Mouse (Mus musculus): ENCODE results near the gene Peg10.

Gene Peg10

DNA sequence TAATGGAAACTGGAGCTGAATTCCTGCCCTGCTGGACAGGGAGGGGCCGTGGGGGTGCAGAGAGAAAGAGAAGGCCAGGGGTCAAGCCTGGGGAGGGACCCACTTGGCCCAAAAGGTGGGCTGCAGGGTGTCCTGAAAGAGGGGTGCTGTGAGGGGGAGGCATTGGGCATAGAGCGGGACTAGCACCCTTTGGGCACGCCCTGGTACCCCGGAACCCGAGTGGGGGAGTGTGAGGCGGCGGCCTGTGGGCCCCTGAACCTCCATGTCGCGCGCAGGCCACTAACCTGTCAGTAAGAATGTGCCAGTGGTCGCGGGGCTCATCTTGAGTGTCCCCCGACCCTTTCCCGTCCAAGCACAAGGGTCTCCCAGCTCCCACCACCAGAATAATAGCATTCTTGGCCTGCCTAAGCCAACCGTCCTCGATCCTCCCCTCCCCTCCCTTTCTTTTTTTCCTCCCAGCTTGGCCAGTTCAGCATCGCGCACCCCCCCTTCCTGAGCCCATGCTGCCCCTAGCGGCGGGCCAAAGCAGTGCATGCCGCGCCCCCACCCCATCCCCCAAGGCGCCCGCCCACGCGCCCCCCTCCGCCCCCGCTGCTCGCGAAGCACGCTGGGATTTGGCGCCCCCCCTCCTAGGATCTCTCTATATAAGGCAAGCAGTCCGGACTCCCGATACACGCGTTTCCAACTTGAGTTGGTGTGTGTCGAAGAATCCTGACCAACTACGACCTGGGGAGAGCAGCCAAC lies at the start of gene Peg10, which contains the start of gene Sgce:
Gene Peg10 (plus strand): TSS at position 611 of the 744 bp plus-strand sequence.
Gene Sgce (minus strand): TSS at position 512 of the 744 bp plus-strand sequence.
- peak; percentile 30 to 62 for DNase-seq (ENCODE audit: low spot score in 2 of 2)

DNA sequence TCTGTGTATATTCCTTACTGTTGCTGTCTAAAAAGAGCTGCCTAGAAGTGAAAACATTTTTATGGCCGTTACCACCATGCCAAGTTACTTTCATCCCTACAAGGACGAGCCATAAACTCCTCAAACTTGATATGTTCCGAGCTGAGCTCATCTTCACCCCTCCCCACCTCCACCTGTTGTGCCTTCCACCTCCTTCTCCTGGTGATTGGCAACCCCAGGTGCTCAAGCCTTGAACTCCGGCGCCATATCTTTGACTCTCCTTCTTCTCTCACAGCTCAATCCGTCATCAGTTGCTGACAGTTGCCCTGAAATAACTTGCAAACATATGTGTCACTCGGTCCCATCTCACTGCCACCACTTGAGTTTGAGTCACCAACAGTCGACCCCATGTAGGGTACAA lies 45.5 kb upstream of the Peg10 start:
- DNase-seq (ENCODE audit: low spot score in 2 of 2) = no peak

DNA sequence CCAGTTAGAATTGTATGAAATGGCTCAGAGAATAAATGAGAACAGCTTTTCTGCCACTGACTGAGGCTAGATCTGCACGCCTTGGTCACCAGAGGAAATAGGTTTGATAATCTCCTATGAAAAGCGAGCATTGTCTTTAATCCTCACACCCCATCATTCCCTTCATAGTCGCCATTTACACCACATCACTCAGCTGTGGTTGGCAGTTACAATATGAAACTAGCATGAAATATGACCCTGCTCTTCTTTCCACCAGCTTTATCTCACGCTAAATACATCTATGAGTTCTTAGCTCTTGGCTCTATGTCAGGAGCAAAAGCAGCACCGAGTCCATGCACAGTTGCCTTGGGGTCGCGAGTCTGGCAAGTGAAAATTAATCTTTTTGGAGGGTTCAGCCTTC lies 43.2 kb upstream of the Peg10 start:
- no peak for DNase-seq (ENCODE audit: low spot score in 2 of 2)

DNA sequence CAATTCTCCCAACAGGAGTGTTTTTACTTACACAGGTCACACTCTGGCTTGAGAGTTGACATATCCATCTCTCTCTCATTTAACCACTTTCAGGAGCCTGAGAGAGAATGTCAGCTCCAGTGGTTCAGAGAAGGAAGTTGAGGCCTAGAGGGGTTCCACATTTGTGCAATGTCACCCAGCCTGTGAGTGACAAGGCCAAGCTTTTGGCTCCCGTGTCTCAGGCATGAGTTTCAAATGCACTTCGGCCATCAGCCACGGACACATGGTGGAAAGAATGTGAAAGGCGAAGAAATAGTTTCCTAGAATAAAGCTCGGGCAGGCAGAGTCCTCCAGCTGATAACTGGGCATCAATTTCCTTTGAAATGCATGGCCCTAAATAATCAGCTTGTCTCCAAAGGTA lies 40.7 kb upstream of the Peg10 start:
- DNase-seq (ENCODE audit: low spot score in 2 of 2) = no peak

DNA sequence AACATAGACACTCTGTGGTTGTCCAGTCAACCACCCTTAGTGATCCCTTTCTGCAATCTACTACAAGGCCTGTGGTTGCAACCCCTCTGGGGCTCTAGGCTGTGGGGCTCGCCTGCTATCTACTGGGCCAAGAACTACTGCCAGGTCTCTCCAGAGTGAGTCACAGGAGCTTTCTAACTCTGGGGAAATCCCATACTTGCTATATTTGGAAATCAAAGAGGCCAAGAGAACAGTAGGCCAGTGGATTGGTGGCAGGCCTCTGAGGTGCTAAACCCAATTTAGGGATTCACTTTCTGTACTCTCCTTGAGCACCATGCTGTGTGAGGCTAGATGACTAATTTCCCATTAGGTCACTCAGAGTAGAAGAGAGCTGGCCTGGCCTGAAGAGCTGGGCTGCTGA lies 38.1 kb upstream of the Peg10 start:
- DNase-seq (ENCODE audit: low spot score in 2 of 2) = peak in 1 of 2 experiments; percentile 25

DNA sequence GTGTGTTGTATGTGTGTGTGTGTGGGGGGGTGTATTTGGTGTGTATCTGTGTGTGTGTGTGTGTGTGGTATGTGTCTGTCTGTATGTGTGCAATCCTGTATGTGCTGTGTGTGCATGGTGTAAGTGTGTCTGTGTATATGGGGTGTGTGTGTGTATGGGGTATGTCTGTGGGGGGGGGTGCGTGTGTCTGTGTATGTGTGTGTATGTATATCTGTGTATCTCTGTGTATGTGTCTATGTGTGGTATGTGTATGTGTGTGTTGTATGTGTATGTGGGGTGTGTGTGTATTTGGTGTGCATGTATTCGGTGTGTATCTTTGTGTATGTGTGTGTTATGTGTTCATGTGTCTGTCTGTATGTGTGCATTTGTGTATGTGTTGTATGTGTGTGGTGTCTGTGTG lies 30.9 kb upstream of the Peg10 start:
- no peak for DNase-seq (ENCODE audit: low spot score in 2 of 2)

DNA sequence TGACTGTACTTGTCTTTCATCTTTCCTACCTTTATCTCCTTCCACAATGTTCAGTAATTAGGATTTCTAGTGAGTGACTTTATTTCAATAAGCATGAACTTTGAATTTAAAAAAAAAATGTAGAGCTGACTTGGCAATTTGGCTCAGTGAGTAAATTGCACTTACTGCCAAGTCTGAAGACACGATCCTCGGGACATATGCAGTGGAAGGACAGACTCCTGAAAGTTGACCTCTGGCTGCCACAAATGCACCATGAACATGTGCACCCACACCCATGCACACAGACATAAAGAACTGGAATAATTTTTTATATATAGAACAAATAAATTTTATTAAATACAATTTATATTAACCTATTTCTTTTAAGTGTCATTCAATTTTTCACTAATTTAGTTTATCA lies 29.8 kb upstream of the Peg10 start:
- no peak for DNase-seq (ENCODE audit: low spot score in 2 of 2)

DNA sequence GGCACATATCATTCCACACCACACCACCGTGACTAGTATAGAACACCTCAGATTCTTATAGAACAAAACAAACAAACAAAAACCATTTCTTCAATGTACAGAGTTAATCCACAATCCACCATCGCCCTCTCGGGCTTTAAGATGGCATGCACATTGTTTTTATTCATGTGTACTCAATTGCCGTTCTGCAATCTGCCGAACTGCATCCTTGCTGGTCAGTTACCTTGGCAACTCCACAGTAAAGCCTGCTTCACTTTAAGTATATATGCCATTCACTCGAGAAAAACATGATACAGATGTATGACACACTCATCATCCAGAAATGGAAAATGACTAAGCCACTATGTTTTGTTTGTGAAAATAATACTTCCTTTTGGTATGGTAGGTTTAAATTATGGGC lies 25.0 kb upstream of the Peg10 start:
- no peak for DNase-seq (ENCODE audit: low spot score in 2 of 2)

DNA sequence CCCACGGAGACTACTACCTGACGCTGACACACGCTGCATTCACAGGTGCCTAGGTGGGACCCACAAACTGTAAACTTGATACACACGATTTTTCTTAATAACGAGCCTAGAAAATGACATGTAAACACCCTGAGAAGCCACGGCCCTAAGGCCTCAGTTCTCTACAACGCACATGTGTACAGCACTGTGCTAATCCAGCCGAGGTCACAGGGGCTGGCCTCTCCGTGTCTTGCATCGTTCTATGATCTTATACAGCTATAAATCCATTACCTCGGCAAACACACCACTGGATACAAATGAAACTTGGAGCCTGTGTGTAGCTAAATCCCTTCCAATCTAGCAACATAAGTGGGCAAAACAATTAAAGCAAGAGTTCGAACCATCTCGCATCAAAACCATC lies 24.4 kb upstream of the Peg10 start:
- no peak for DNase-seq (ENCODE audit: low spot score in 2 of 2)

DNA sequence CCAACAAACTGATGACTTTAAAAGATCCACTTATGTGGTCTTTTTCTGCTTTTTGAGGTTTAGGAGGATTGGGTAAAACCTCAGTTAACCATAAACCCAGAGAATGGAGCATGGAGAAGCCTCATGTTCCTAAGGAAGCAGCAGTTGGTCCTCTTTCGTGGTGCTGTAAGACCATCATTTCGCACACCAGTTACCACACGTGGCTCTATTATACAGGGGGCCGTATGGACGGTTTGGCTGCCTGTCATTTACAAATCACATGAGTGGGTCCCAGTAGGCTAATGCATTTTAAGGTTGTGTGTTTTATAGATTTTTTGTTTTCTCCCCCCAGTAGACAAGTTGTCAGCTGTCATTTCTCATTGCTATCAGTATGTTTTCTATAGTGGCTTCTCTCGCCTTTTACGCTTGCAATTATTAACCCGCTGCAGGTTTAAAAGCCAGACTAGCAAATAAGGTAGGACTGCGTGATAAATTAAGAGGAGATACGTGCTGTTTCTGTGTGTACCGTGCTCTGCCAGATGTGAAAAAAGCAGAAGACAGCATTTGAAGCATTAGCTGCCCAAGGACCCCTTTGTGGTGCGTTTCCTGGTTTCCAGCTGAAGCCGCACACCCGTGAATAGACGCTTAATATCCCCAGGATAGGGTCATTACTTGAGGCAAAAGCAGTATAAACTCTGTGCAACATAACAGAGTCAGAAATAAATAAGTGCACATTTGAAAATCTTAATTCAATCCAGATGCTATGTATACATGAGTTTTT lies 22.9 kb upstream of the Peg10 start:
- no peak for DNase-seq (ENCODE audit: low spot score in 2 of 2)

DNA sequence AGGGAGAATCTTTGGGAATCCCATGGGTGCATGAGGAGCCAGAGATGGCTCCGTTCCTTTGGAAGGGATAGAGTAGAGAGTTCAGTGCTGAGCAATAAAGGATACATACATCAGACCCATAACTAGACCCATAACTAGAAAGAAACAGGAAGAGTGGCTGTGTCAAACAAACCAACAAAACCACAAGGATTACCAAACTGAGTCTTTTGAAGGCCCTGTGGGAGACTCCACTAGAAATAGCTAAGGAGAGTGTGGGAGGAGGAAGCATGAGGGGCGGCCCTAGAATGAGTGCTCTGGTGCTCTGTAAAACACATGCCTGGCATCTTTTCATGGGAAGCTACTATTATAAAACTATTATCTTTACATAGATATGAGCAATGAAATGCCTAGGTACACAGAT lies 18.8 kb upstream of the Peg10 start:
- no peak for DNase-seq (ENCODE audit: low spot score in 2 of 2)

DNA sequence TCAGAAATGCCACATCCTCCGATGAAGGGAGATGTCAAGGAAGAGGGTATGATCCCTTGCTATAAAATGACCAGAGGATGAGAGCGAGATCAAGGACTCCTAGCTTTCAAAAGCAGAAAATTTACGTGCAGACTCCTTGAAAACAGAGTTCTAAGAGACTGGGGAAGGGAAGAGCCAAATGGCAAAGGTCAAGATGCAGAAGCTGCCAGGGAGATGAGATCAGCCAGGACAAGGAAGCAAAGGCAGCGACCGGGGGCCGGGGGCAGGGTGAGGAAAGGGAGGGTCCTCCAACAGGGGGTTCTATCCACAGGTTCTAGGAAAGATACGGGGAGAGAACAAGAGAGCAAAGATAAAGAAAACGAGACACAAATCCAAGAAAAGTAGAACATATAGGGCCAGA lies 15.4 kb upstream of the Peg10 start:
- no peak for DNase-seq (ENCODE audit: low spot score in 2 of 2)

DNA sequence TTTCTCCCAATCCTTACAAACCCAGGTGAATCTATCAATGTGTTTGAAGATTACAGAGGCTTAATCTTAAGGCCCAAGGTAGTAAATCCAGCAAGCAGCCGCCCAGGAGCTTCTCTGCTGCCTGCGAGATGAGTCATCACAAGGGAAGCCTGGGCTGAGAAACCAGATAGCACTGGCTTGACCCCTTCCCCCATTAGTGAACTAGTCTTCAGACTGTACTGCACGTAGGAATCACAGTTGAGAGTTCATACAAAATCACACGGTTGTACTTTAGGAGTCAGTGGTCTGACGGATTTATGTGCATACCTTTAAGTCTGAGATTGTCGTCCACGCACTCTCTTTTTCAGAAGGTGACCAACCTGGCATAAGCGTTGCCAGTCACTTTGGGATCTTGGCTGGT lies 13.9 kb upstream of the Peg10 start:
- DNase-seq (ENCODE audit: low spot score in 2 of 2) = no peak

DNA sequence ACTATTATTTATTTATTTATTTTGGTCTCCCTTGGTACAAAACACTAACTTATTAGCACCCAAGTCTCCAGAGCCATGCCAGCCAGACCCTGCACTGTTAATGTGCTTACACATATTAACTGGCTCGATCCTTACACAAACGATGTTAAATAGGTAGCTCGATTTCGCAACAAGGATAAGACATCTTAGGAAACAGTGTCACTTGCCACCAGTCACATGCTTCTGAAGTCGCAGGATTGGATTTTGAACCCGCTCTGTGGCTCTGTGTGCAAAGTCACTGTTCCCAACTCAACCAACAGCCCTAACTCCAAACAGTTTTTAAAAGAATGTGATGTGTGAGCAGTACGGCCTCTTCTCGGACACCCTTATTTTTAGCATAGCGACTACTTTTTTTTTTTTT lies 10.7 kb upstream of the Peg10 start:
- no peak for DNase-seq (ENCODE audit: low spot score in 2 of 2)

DNA sequence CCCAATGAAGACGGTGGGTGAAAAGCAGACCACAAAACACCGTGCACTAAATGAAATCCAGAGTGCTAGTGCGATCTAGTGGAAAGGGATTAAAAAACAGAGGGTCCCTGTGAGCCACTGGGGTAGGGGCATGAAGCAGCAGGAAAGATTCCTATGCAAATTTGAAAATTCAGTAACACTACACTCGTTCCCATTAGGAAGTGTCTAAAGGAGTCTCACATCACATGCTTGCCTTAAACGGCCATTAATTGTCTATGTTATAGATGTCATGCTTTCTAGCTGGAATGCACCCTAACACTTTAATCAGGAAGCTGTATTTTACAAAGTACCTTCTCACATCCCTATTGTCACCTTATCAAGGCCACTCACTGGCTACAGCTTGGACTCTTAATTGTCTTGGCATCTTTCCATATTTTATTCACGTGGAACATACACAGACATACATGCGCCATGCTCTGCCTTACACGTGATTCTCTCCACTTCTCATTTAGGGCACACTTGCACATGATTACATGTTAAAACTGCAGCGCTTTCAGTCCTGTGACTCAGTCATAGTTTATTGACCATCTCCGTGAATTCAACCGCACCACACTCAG lies 9.0 kb upstream of the Peg10 start:
- no peak for DNase-seq (ENCODE audit: low spot score in 2 of 2)

DNA sequence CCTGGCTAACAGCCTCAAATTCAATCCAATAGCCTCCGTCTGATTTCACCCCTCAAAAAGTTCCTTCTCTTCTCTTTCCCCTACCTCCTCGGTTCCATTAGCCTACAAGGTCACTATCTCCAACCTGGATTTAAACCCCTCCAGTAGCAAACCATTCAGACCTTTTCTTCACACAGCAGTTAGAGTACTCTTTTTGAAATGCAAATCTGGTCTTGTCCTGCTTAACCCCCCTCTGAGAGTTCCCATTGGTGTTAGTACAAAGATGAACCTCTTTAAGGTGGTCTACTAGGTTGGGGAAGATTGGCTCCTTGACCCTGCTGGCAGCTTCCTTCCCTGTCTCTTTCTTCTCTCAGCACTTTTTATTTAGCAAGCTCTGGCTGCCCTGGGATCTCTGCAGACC lies 8.4 kb upstream of the Peg10 start:
- no peak for DNase-seq (ENCODE audit: low spot score in 2 of 2)

DNA sequence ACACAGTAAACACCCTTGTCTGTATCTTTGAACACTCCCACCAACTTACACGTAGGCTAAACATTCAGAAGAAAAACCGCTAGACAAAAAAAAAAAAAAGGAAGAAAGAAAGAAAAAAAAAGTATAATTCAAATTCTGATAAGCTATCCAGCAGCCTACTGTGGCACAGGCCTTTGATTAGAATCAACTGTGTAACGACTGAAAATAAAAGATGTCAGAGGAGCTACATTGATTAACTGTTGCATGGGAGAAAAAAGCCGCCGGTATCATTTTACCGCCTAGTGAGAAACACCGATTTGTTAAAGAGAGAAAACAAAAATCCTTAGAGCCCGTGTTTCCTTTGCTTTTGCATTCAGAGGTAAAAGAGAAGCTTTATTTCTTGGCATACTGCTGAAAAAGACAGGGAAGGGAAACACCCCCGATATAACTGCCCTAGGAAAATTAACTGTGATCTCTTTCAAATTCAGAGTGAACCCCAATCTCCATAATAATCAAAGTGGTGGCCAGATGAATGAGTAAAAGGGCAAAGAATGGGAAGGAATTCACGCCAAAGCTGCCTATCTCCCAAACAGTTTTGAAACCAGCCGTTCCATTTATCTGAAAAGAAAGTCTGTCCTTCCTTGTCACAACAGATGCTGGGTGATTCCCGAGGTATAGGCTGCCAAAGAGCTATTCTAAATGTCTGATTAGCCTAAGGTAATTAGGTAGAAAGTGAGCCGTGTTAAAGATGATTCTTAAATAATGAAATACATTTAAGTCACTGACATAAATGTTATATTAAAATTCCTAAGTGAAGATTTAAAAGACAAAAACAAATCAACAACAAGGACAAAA lies 7.4 kb upstream of the Peg10 start:
- no peak for DNase-seq (ENCODE audit: low spot score in 2 of 2)

DNA sequence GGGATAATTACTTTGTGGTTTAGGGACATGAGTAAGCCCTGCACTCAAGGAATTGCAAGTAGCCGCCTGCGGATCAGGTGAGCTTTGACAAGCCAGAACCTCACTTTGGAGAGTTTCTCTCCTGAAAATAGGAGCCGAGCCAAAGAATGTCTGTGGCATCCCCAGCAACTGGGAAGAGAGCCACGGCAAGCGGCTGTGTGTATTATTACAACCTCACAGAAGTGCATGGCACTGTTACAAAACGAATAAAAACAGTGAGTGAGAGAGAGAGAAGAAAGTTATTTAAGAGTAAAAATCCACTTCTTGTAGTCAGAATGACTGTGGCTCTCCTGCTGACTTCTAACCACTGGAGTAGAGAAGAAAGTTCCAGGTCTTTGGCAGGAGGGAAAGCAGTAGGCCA lies 6.6 kb upstream of the Peg10 start:
- DNase-seq (ENCODE audit: low spot score in 2 of 2) = peak in 1 of 2 experiments; percentile 34

DNA sequence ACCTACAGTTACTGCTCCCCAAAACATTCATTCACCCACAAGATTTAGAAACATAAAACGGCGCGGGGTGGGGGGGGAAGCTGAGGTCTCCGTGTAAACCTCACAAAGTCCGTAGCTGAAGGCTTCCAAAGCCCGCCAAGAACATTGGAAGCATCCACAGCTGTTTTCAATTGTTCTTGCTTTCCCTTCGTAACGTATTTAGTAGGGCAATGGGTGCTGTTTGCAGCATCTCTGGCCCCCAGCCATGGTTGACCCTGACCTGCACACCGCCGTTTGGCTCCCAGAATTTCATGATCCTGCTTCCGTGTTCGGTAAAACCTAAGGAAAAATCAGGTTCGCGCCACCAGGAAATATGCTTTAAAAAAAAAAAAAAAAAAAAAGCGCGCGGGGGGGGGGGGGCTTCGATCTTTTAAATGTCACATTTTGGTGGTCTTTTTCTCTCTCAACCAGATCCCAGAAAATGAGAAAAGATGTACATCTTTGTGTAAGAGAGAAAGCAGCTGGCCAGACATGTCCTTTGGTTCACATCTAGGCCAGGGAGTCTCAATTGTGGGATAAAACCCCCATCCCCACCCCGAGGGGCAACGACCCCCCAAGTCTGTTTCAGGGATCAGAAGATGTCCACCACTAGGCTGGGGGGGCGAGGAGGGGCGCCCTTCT lies 940 bp upstream of the Peg10 start:
- DNase-seq (ENCODE audit: low spot score in 2 of 2) = no peak

DNA sequence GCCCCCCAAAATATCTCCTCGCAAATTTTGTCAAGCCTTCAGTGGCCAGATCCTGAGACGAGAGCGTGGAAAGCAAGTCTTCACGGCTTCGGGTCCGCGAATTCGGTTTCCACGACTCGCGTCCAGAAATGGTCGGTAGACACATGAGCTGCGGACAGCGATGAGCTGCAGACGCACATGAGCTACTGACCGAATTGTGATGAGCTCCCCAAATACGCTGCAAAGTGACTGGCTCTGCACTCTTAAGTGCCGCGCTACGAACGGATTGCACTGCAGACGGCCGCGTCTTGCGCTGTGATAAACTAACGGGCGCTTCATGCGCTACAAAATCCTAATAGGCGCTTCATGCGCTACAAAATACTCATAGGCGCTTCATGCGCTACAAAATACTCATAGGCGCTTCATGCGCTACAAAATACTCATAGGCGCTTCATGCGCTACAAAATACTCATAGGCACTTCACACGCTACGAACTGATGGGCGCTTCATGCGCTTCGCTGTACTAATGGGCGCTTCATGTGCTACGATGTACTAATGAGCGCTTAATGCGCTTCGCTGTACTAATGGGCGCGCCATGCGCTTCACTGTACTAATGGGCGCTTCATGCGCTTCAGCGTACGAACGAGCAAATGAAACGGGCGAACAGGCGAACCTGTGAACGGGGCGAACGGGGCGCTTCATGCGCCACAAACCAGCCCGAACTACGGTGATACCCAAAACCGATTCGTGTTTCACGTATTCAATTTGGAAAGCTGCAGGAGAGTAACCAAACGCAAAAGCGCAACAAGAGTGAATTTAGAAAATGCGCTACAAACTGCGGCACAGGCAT lies 785 bp downstream of the Peg10 start:
- peak; percentile 9 to 16 for DNase-seq (ENCODE audit: low spot score in 2 of 2)
